Mouse (Mus musculus) testis, postnatal 14 days (tissue): ENCODE results near the gene Ccdc103.

Experiments
- DNase-seq: peaks from one replicate; pipeline ENCODE4 v3.0.0; 2021; ENCODE audit warnings: low spot score

Gene Ccdc103

GRCm38 (mm10) chr11:102880585-102881313 is at the start of gene Ccdc103, which contains the start of gene Eftud2:
TSS of gene Ccdc103 (plus strand) at chr11:102881204.
TSS of gene Eftud2 (minus strand) at chr11:102880985.
- DNase-seq: peak; percentile 92

GRCm38 (mm10) chr11:102832700-102833297 is 48.2 kb upstream of the Ccdc103 start:
- no peak for DNase-seq

- DNase-seq: no peak
Measured at GRCm38 (mm10) chr11:102834219-102834618, 46.8 kb upstream of the Ccdc103 start.

- DNase-seq: no peak
Measured at GRCm38 (mm10) chr11:102835549-102835948, 45.5 kb upstream of the Ccdc103 start, which contains the start of gene Higd1b. TSS of gene Higd1b (plus strand) at chr11:102835849.

- no peak for DNase-seq
Measured at GRCm38 (mm10) chr11:102836146-102836545, 44.9 kb upstream of the Ccdc103 start.

GRCm38 (mm10) chr11:102837385-102837784 is 43.6 kb upstream of the Ccdc103 start:
- DNase-seq: no peak

- DNase-seq: no peak
Measured at GRCm38 (mm10) chr11:102838126-102838525, 42.9 kb upstream of the Ccdc103 start.

GRCm38 (mm10) chr11:102838616-102839150 is 42.3 kb upstream of the Ccdc103 start:
- no peak for DNase-seq

- no peak for DNase-seq
Measured at GRCm38 (mm10) chr11:102845926-102846325, 35.1 kb upstream of the Ccdc103 start.

- DNase-seq: no peak
Measured at GRCm38 (mm10) chr11:102851883-102852282, 29.1 kb upstream of the Ccdc103 start.

- no peak for DNase-seq
Measured at GRCm38 (mm10) chr11:102853760-102854159, 27.2 kb upstream of the Ccdc103 start.

GRCm38 (mm10) chr11:102855941-102856340 is 25.1 kb upstream of the Ccdc103 start:
- DNase-seq: no peak

- DNase-seq: no peak
Measured at GRCm38 (mm10) chr11:102858951-102859350, 22.1 kb upstream of the Ccdc103 start.

- DNase-seq: no peak
Measured at GRCm38 (mm10) chr11:102859933-102860332, 21.1 kb upstream of the Ccdc103 start.

GRCm38 (mm10) chr11:102864272-102864671 is 16.7 kb upstream of the Ccdc103 start:
- DNase-seq: no peak

- DNase-seq: no peak
Measured at GRCm38 (mm10) chr11:102874801-102875334, 6.1 kb upstream of the Ccdc103 start.

- no peak for DNase-seq
Measured at GRCm38 (mm10) chr11:102879558-102879957, 1.4 kb upstream of the Ccdc103 start.

GRCm38 (mm10) chr11:102881314-102882198 is 552 bp downstream of the Ccdc103 start:
- DNase-seq: no peak

- no peak for DNase-seq
Measured at GRCm38 (mm10) chr11:102884616-102885219, 3.7 kb downstream of the Ccdc103 start, which contains the start of gene Fam187a. TSS of gene Fam187a (plus strand) at chr11:102885169.

- DNase-seq: no peak
Measured at GRCm38 (mm10) chr11:102887433-102887832, 6.4 kb downstream of the Ccdc103 start.

GRCm38 (mm10) chr11:102888135-102888534 is 7.1 kb downstream of the Ccdc103 start:
- DNase-seq: no peak
